Mouse (Mus musculus) kidney, embryonic 15.5 days (tissue): ENCODE measurements around the gene Mvb12b. TPM values are rescaled to one million over a fixed set of nuclear protein-coding genes. Genes with fewer than 3 reads are reported as not detected.

ENCODE experiments used
- ATAC-seq: fragments of 200-750 bp; cut with Nextera tagmentation; replicated peaks from 2 replicates; pipeline ENCODE4 v1.8.0; 2017; ENCODE audit warnings: moderate TSS enrichment; ENCODE audit not compliant: low FRiP score
- H3K27ac ChIP-seq: fragments of 300-500 bp; sonication (generic); 2 replicates; pipeline ENCODE4 v1.5.1; 2015; ENCODE audit warnings: mild to moderate bottlenecking, inconsistent platforms
- H3K27me3 ChIP-seq: fragments of 300-500 bp; sonication (generic); 2 replicates; pipeline ENCODE4 v1.6.1; 2015; ENCODE audit warnings: inconsistent platforms
- H3K36me3 ChIP-seq: fragments of 300-500 bp; sonication (generic); 2 replicates; pipeline ENCODE4 v1.6.1; 2015; ENCODE audit warnings: inconsistent platforms
- H3K4me1 ChIP-seq: fragments of 300-500 bp; sonication (generic); 2 replicates; pipeline ENCODE4 v1.6.1; 2015; ENCODE audit warnings: inconsistent platforms
- H3K4me2 ChIP-seq: fragments of 300-500 bp; sonication (generic); 2 replicates; pipeline ENCODE4 v1.6.1; 2015; ENCODE audit warnings: moderate library complexity, mild to moderate bottlenecking, inconsistent platforms
- H3K4me3 ChIP-seq: fragments of 300-500 bp; sonication (generic); replicated peaks from 2 replicates; pipeline ENCODE4 v1.5.1; 2015; ENCODE audit warnings: mild to moderate bottlenecking, inconsistent platforms
- H3K9ac ChIP-seq: fragments of 300-500 bp; sonication (generic); 2 replicates; pipeline ENCODE4 v1.6.1; 2015; ENCODE audit warnings: mild to moderate bottlenecking, inconsistent platforms
- H3K9me3 ChIP-seq: fragments of 300-500 bp; sonication (generic); replicated peaks from 2 replicates; pipeline ENCODE4 v1.6.1; 2016; ENCODE audit warnings: inconsistent platforms
- WGBS: fragments of 180-500 bp; shearing (Covaris S2); methylation state at CpG from one replicate; pipeline ENCODE4 v1.1.7; 2015; ENCODE audit warnings: mixed read lengths; 5-methylcytosine and 5-hydroxymethylcytosine counted together
- polyA plus RNA-seq: library from polyadenylated mRNA; unstranded; fragments of >200 nt; fragmentation: Nextera tagmentation; extraction: Ambion mirVana; gene quantifications from 2 replicates; pipeline ENCODE4 v1.2.1, GENCODE M21; 2015

The Mvb12b gene
- polyA plus RNA-seq, 1 experiment from 2014 or later: 18.4 TPM

GRCm38 (mm10) chr2:33803083-33803615 lies 84.6 kb downstream of the Mvb12b start:
- no peak for ATAC-seq
- Histone ChIP-seq H3K4me2 (no peak overlapping the region), H3K27ac (no peak overlapping the region), H3K27me3 (no peaks in the 10 kb centered on the region), H3K9ac (no peak overlapping the region), H3K4me3 (no peak overlapping the region), H3K36me3 (peaks cover 47% of the 10 kb centered on the region), H3K9me3 (no peaks in the 10 kb centered on the region), H3K4me1 (no peaks in the 10 kb centered on the region)
- 94% methylated on average over 12 of the region's 12 CpGs for WGBS

- no peaks in the 10 kb centered on the region for H3K4me1 ChIP-seq
- H3K9me3 ChIP-seq: no peaks in the 10 kb centered on the region
- no peak overlapping the region for H3K4me2 ChIP-seq
- WGBS: 73% methylated on average over 13 of the region's 13 CpGs
- no peak overlapping the region for H3K9ac ChIP-seq
- no peak overlapping the region for H3K4me3 ChIP-seq
- peaks cover 44% of the 10 kb centered on the region for H3K36me3 ChIP-seq
- H3K27me3 ChIP-seq: no peaks in the 10 kb centered on the region
- no peak overlapping the region for H3K27ac ChIP-seq
- no peak for ATAC-seq
These were observed 86.0 kb downstream of the Mvb12b start for GRCm38 (mm10) chr2:33801760-33802159.

DNA sequence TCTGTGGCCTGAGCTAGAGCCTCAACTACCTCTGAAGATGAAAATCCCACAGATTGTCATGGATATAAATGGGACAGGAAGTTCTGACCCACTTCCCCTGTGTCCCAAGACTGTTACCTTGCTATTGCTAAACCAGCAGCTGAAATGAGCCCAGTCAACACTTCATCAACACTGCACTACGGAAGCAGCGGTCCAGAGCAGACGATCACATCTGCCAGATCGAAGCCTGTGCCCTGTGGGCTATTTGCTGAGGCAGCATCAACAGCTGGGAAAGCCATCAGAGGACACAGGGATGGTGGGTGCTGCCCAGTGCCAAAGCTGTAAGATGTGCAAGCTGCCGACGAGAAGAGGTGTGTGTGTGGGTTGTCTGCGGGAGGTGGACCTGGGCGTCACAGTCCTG lies 86.4 kb downstream of the Mvb12b start:
- H3K4me3 ChIP-seq: no peak overlapping the region
- WGBS: 65% methylated on average over 8 of the region's 8 CpGs
- ATAC-seq: no peak
- H3K27me3 ChIP-seq: no peaks in the 10 kb centered on the region
- H3K9me3 ChIP-seq: no peaks in the 10 kb centered on the region
- no peak overlapping the region for H3K4me2 ChIP-seq
- no peaks in the 10 kb centered on the region for H3K4me1 ChIP-seq
- peaks cover 42% of the 10 kb centered on the region for H3K36me3 ChIP-seq
- no peak overlapping the region for H3K9ac ChIP-seq
- no peak overlapping the region for H3K27ac ChIP-seq

GRCm38 (mm10) chr2:33800221-33800620 lies 87.5 kb downstream of the Mvb12b start:
- 88% methylated on average over 6 of the region's 6 CpGs for WGBS
- no peak overlapping the region for H3K4me3 ChIP-seq
- H3K9ac ChIP-seq: no peak overlapping the region
- no peaks in the 10 kb centered on the region for H3K27me3 ChIP-seq
- peaks cover 42% of the 10 kb centered on the region for H3K36me3 ChIP-seq
- H3K9me3 ChIP-seq: no peaks in the 10 kb centered on the region
- H3K27ac ChIP-seq: no peak overlapping the region
- no peaks in the 10 kb centered on the region for H3K4me1 ChIP-seq
- no peak for ATAC-seq
- H3K4me2 ChIP-seq: no peak overlapping the region

DNA sequence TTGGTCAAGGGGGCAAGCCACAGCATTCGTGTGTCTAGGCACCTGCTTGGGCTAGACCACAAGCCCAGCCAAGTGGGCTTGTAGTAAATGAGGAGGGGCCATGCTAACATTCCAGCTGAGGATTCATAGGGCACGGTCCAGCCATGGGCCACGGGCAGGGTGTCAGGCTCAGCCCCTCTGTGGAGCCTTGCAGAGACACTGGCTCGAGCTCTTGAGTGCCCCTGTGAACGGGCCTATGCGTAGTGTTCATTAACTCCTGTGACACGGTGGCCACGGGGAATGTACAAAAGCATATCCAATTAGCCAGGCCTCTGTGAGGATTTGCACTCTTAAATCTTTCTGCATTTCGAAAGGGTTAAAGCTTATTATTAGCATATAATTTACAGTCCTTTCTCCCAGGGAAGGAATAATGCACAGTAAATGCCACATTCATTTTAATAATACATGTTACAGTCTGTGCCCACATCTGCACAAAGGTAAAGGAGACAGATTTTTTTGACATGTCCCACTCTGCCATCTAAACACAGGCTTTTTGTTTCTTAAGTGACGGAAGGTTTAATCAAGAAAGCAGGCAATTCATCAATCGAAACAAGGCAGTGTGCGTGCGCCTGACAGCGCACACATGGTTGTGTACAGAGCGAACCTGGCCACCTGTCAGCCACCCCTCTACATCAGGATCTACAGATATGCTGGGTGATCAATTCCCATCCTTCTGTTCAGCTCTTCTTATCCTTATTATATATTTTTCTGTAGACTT lies 91.9 kb downstream of the Mvb12b start:
- Histone ChIP-seq H3K4me3 (no peak overlapping the region), H3K36me3 (peaks cover 29% of the 10 kb centered on the region), H3K27ac (no peak overlapping the region), H3K4me2 (no peak overlapping the region), H3K27me3 (no peaks in the 10 kb centered on the region), H3K9ac (no peak overlapping the region), H3K4me1 (0 out of 2 replicates have a peak, but pooled peaks cover under 1% of the 10 kb centered on the region), H3K9me3 (no peaks in the 10 kb centered on the region)
- no peak for ATAC-seq
- WGBS: 80% methylated on average over 15 of the region's 15 CpGs

DNA sequence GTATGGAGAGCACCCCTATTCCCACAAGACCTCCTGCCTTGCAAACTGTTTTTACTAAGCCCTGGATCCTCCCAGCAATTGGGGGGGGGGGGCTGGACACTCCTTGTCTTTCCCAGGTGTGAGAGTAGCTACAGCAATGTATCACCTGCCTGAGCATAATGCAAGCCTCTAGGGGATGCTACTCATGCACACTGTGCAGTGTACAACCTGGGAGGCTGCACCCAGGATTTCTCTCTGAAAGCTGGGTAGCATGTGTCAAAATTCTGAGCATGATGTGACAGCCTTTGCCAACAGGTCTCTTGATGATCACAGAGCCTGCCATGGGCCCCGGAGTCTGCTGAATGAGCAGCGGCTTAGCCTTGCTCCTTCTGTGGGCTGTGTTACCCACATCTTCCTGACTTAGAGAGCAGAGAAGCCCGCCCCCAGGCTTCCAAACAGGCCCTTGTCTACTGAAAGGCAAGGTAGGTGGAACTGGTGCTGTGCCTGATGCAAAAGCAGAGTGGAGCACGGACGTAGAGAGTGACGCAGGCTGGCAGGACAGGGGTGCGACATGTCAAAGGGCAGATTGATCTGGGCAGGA lies 92.7 kb downstream of the Mvb12b start:
- H3K4me2 ChIP-seq: no peak overlapping the region
- H3K4me1 ChIP-seq: peaks cover 7% of the 10 kb centered on the region; the same call in 1 of the 2 replicates
- H3K27ac ChIP-seq: no peak overlapping the region
- no peak overlapping the region for H3K9ac ChIP-seq
- H3K9me3 ChIP-seq: no peaks in the 10 kb centered on the region
- no peak overlapping the region for H3K4me3 ChIP-seq
- no peaks in the 10 kb centered on the region for H3K27me3 ChIP-seq
- 93% methylated on average over 7 of the region's 7 CpGs for WGBS
- no peak for ATAC-seq
- H3K36me3 ChIP-seq: peaks cover 23% of the 10 kb centered on the region

DNA sequence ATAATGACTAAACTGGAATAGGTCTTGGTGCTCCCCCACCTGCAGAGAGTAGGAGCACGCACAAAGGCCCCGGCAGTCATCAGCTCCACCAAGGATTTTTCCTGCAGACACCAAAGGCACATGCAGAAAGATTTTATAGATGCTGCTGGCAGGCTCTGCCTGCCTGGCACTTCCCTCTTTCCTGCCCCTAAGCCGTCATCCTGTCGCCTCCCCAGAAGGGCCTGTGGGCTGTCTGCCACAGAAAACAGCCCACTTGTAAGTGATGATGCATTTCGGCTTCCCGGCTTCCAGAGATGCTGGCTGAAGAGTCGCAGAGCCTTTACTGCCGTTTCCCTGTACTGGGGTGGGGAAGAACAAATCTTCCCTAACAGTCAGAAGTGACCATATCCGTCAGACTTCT lies 93.3 kb downstream of the Mvb12b start:
- no peak overlapping the region for H3K9ac ChIP-seq
- H3K4me2 ChIP-seq: no peak overlapping the region
- 64% methylated on average over 9 of the region's 9 CpGs for WGBS
- ATAC-seq: no peak
- peaks cover 20% of the 10 kb centered on the region for H3K36me3 ChIP-seq
- H3K4me1 ChIP-seq: peaks cover 13% of the 10 kb centered on the region; the same call in 1 of the 2 replicates
- H3K4me3 ChIP-seq: no peak overlapping the region
- no peaks in the 10 kb centered on the region for H3K27me3 ChIP-seq
- H3K9me3 ChIP-seq: no peaks in the 10 kb centered on the region
- no peak overlapping the region for H3K27ac ChIP-seq

GRCm38 (mm10) chr2:33790301-33790700 lies 97.4 kb downstream of the Mvb12b start:
- 44% methylated on average over 5 of the region's 5 CpGs for WGBS
- H3K36me3 ChIP-seq: peaks cover 12% of the 10 kb centered on the region

DNA sequence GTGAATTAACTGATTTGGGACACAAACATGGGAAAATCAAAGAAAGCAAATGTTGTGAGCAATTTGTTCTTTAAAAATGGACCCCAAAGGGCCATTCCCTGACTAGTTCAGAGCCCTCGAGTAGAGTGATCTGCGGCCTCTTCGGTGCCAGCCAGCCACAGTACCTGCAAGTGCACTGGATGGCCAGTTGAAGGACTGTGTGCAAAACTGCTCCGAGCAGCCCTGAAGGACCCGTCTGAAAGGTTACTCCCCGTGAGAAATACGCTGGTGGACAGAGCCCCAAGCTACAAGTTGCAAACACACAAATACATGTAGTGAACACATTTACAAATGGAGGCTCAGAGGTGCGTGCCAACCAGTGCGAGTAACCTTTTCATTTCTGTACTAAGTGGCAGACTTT lies 98.0 kb downstream of the Mvb12b start:
- Histone ChIP-seq H3K4me1 (peaks cover 13% of the 10 kb centered on the region; the same call in 1 of the 2 replicates), H3K4me3 (no peak overlapping the region), H3K36me3 (peaks cover 12% of the 10 kb centered on the region), H3K9ac (no peak overlapping the region), H3K9me3 (no peaks in the 10 kb centered on the region), H3K27ac (no peak overlapping the region), H3K27me3 (no peaks in the 10 kb centered on the region), H3K4me2 (no peak overlapping the region)
- 55% methylated on average over 9 of the region's 9 CpGs for WGBS
- ATAC-seq: no peak

More at GRCm38 (mm10) chr2:33790301-33790700, 97.4 kb downstream of the Mvb12b start:
- H3K27ac ChIP-seq: no peak overlapping the region
- no peaks in the 10 kb centered on the region for H3K27me3 ChIP-seq
- H3K4me3 ChIP-seq: no peak overlapping the region
- ATAC-seq: no peak
- peaks cover 13% of the 10 kb centered on the region; the same call in 1 of the 2 replicates for H3K4me1 ChIP-seq
- no peak overlapping the region for H3K9ac ChIP-seq
- no peaks in the 10 kb centered on the region for H3K9me3 ChIP-seq
- no peak overlapping the region for H3K4me2 ChIP-seq

DNA sequence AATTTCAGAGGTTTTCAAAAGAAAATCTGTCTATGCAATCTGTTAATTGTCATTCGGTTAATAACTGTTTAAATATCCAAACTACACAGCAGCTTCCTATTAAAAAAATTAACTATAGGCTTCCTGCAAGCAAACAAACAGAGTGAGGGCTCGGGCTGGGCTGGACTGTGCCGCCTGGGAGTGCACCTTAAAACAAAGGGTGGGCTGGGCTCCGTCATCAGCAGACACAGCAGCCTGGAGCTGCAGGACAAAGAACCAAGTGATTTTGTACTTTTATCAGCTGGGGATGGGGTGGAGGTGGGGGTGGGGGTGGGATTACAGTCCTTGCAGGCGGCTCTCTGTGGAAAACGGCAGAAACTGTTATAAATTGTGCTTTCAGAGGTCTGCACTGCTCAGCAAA lies 98.5 kb downstream of the Mvb12b start:
- H3K4me2 ChIP-seq: no peak overlapping the region
- WGBS: 44% methylated on average over 6 of the region's 6 CpGs

GRCm38 (mm10) chr2:33788851-33789250 lies 98.9 kb downstream of the Mvb12b start:
- H3K36me3 ChIP-seq: peaks cover 8% of the 10 kb centered on the region
- no peaks in the 10 kb centered on the region for H3K27me3 ChIP-seq
- H3K4me2 ChIP-seq: no peak overlapping the region
- no peaks in the 10 kb centered on the region for H3K9me3 ChIP-seq
- no peak overlapping the region for H3K4me3 ChIP-seq
- H3K27ac ChIP-seq: no peak overlapping the region
- no peak for ATAC-seq
- peaks cover 17% of the 10 kb centered on the region for H3K4me1 ChIP-seq
- WGBS: 93% methylated on average over 7 of the region's 7 CpGs
- H3K9ac ChIP-seq: no peak overlapping the region

More for the DNA sequence above, 98.5 kb downstream of the Mvb12b start:
- Histone ChIP-seq H3K4me3 (no peak overlapping the region), H3K9me3 (no peaks in the 10 kb centered on the region), H3K36me3 (peaks cover 9% of the 10 kb centered on the region), H3K9ac (no peak overlapping the region), H3K4me1 (peaks cover 15% of the 10 kb centered on the region), H3K27ac (no peak overlapping the region), H3K27me3 (no peaks in the 10 kb centered on the region)
- no peak for ATAC-seq

GRCm38 (mm10) chr2:33788131-33788530 lies 99.6 kb downstream of the Mvb12b start:
- Histone ChIP-seq H3K9ac (no peak overlapping the region), H3K27me3 (no peaks in the 10 kb centered on the region), H3K4me2 (no peak overlapping the region), H3K4me1 (peaks cover 17% of the 10 kb centered on the region), H3K27ac (no peak overlapping the region), H3K9me3 (no peaks in the 10 kb centered on the region), H3K4me3 (no peak overlapping the region), H3K36me3 (peaks cover 13% of the 10 kb centered on the region)
- 73% methylated on average over 13 of the region's 13 CpGs for whole genome bisulfite sequencing
- ATAC-seq: no peak
